Mouse (Mus musculus): ENCODE measurements around the gene S100a1. TPM values are rescaled to one million over a fixed set of nuclear protein-coding genes. Genes with fewer than 3 reads are reported as not detected.

Gene S100a1
- 1 to 10 TPM; 5.6 to 6.6 TPM for polyA plus RNA-seq (2017; shearing (Covaris generic))

- ATAC-seq: peak; percentile 16
These were observed at the start of gene S100a1, which contains the start of gene S100a13 for GRCm38 (mm10) chr3:90513796-90514590. Gene S100a1, minus strand, starts transcription at chr3:90514392. Gene S100a13, plus strand, starts transcription at chr3:90514435.

DNA sequence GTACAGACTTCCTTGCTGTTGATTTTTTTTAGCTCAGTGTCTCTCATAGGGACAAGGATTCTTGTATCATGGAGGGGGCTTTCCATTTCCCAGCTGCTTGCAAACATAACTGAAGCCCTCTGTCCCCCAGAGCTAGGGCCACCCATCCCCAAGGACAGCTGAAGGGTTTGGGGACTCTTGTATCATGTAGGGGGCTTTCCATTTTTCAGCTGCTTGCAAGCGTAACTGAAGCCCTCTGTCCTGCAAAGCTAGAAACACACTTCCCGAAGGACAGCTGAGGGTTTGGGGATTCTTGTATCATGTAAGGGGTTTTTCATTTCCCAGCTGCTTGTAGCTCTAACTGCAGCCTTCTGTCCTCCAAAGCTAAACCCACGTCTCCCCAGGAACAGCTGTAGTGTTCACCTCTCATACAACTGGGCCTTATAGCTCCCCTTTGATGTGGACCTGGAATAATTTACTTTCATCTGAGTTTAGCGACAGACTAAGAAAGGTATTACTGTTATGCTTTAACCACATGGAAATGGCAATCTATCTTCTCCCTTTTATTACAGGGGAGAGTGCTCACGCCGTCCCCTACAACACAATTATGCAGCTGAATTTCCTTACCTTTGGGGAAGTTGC lies 45.9 kb upstream of the S100a1 start, which contains the start of gene S100a3:
Gene S100a3 (plus strand): TSS at position 571 of the 621 bp plus-strand sequence.
- ATAC-seq: no peak

- ATAC-seq: no peak
These were observed 41.8 kb upstream of the S100a1 start for GRCm38 (mm10) chr3:90555954-90556353.

DNA sequence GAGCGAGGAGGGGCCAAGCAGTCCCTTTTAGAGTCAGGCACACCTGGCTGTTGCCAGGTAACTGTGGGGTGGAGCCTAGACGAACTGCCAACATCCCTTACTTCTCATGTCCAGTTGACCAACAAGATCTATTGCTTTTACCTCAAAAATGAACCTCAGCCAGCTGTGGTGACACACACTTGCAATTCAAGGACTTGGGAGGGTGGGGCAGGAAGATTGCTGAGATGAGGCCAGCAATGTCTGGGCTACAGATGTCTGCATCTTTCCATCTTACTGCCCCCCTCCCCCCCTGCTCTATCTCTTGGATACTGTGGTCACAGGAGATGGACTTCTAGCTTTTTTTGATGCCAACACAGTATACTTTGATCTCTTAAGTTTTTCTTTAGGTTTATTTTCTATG lies 38.0 kb upstream of the S100a1 start:
- no peak for ATAC-seq

GRCm38 (mm10) chr3:90550421-90550790 lies 36.2 kb upstream of the S100a1 start:
- no peak for ATAC-seq

DNA sequence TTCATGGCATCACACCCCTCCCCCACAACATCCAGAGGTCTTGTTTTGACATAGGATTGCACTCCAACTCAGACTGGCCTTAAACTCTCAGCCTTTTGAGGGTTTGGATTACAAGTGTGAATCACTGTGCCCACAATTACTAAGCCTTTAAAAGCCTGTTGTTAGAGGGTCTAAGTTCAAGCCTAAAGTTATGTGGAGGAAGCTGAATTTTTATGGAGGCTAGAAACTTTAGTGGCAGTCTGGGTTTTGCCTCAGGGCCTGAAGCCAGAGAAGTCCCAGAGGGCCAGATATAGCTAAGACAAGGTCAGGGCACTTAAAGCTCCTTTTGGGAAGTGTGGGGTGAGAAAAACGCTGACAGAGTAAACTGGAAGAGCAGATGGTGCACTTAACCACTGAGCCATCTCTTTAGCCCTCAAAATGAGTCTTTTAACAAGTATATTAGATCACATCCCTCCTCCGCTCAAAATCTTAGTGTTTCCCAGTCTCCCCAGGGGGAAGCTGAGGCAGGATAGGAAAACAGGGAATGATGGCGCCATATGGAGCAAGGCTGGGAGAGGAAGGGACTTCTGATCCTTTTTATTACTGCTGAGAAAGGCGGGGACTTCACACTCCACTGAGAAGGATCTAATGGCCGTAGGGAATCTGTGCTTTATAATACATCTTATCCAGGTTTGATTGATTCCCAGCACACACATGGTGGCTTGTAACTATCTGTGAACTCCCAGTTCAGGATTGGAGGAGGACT lies 35.7 kb upstream of the S100a1 start:
- no peak for ATAC-seq

- ATAC-seq: no peak
These were observed 26.7 kb upstream of the S100a1 start for GRCm38 (mm10) chr3:90540904-90541303.

GRCm38 (mm10) chr3:90537905-90538296 lies 23.7 kb upstream of the S100a1 start:
- no peak for ATAC-seq

DNA sequence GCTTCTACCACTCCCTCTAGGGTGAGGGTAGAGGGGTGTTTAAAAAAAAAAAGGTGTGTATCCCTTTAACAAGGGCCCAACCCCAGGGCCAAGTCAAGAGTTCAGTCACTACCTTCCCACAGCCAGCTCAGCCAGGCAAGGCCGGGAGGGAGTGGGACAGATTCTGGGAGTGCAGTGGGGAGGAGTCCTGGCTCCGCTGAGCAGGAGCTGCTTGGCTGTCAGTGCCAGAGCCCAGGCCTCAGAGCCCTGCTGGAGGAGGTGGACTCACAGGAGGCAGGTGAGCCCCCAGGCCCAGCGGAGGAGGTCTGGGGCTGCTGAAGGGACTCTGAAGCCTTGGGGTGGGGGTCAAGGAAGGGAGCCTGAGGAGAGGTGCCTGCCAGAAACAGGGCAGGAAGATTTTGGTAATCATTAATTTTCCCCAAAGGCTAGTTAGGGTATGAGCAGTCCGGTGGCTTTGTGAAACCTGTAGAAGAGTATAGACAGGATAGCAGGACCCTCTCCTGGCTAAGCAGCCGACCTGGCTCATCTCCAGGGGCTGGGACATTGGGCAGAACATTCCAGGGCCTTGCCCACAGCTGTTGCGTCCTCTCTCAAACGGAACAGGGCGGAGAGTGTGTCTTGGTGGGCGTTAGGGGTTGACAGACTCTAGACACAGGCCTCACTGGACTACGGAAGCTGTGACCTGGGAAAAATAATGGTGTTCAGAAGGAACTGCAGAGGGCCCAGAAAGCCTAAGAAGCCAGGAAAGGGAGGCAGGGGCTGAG lies 23.1 kb upstream of the S100a1 start, which contains the start of gene S100a16:
Gene S100a16 (plus strand): TSS at position 114 of the 764 bp plus-strand sequence.
- ATAC-seq: no peak

- ATAC-seq: no peak
These were observed 21.3 kb upstream of the S100a1 start for GRCm38 (mm10) chr3:90535446-90535845.

- ATAC-seq: no peak
These were observed 17.5 kb upstream of the S100a1 start for GRCm38 (mm10) chr3:90531713-90532112.

- ATAC-seq: no peak
These were observed 13.2 kb upstream of the S100a1 start for GRCm38 (mm10) chr3:90527291-90527873.

- no peak for ATAC-seq
These were observed 12.4 kb upstream of the S100a1 start, which contains the start of gene S100a14 for GRCm38 (mm10) chr3:90526580-90526979. Gene S100a14, plus strand, starts transcription at chr3:90526856.

GRCm38 (mm10) chr3:90526076-90526475 lies 11.9 kb upstream of the S100a1 start:
- ATAC-seq: no peak

GRCm38 (mm10) chr3:90525421-90525820 lies 11.2 kb upstream of the S100a1 start:
- ATAC-seq: peak; percentile 75

DNA sequence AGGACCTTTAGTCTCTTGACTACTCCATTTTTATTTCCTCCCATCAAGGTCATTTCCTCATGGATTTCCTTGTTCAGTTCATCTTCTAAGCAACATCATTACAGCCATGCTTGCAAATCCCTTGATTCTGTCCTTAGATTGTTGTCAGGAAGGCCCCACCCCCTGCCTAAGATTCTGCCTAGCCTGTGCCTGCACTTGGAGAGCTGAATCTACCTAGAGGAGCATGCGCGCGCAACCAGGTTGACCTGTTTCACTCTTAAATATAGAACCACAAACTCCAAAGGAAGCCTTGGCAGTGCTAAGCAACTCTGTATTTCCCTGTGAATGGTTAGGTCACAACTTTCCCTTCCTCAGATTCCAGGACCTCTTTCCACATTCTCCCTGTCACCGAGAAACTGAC lies 3.5 kb upstream of the S100a1 start:
- no peak for ATAC-seq

GRCm38 (mm10) chr3:90515789-90516188 lies 1.6 kb upstream of the S100a1 start:
- no peak for ATAC-seq

- no peak for ATAC-seq
These were observed 1.1 kb upstream of the S100a1 start for GRCm38 (mm10) chr3:90515242-90515641.

GRCm38 (mm10) chr3:90514691-90515090 lies 499 bp upstream of the S100a1 start:
- peak; percentile 91 for ATAC-seq

DNA sequence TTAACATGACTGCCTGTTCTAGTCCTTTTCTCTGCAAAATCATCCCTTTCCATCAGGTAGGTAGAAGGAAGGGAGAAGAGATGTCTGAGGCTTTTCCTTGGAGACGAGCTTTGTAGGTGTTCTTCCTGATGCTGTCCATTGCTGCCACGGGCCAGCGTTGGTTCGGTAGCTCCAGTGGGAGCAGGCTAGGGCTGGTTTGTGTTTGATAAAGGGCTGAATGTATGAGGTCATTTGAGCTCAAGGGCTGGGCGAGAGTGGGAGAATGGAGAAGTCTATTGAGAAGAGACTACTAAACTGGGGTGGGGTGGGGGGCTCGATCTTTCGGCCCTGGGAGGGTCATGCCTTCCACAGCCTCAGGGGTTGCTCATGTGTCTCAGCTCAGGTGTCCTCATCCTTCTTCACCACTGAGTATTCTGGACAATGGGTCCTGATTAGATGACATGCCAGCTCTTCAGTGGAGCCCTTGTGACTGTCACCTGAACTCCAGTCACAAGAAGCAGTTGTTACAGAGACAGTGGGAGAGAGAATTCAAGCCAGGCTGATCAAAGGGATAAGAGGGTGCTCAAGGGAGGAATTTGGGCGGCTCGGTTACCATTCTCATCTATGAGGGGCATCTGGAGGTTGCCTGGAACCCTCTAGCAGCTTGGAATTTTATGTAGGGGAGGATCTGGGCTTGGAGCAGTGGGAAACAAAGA lies 1.1 kb downstream of the S100a1 start:
- no peak for ATAC-seq

DNA sequence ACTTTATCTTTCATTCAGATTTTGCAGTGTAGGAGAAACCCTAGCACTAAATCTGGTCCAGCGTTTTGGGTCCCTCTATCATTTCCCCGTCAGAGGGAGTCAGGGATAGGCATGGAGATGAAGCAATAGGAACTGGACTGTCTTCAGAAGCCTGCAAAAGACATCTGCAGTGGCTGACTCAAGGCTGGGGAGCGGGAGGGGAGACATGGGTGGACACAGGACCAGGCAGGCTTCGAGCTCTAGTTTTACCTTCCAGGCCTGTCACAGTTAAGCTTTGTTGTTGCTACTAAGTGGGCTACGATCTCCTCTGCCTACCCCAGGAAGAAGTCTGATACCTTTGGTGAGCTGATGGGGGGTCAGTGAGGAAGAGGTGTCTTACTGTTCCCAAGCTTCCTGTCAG lies 1.9 kb downstream of the S100a1 start:
- no peak for ATAC-seq

All from activated CD4-positive, CD25-positive, alpha-beta regulatory T cell, adult 4 months (primary cell).